Mouse (Mus musculus): ENCODE data around the gene Tmem219. TPM values are rescaled to one million over a fixed set of nuclear protein-coding genes. Genes with fewer than 3 reads are reported as not detected.

The Tmem219 gene
- polyA plus RNA-seq, 1 experiment from 2014 or later: 31.7 TPM

DNA sequence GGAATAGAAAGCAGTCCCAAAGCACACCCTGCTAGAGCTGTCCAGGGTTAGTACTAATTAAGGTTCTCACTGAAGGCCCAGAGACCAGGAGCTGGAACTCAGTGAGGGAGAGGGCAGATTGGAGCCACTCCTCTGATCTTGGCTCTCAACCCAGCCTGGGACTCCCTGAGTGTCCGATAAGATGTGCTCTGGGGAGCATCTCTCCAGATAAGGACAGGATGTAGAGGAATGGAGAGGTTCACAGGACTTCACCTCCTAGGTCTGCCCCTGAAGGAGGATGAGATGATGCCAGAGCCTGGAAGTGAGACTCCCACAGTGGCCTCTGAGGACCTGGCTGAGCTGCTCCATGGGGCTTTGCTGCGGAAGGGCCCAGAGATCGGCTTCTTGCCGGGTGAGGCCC is 29.0 kb upstream of the Tmem219 start:
- Histone ChIP-seq H3K4me1 (replicated peaks; ENCODE audit: control insufficient read depth, insufficient read depth, low read length) (peaks cover 3% of the 10 kb centered on the region; the same call in 1 of the 2 replicates), H3K27ac (ENCODE audit: low read depth) (no peak overlapping the region), H3K9me3 (ENCODE audit: control insufficient read depth, low read length) (no peaks in the 10 kb centered on the region), H3K9ac (ENCODE audit: low read length) (no peak overlapping the region), H3K4me2 (ENCODE audit: low read length) (no peak overlapping the region), H3K27me3 (replicated peaks; ENCODE audit: control insufficient read depth, insufficient read depth, low read length) (peaks cover 23% of the 10 kb centered on the region), H3K36me3 (ENCODE audit: control insufficient read depth, insufficient read depth, low read length) (no peaks in the 10 kb centered on the region), H3K4me3 (ENCODE audit: low read depth, low read length) (no peak overlapping the region)
- DNase-seq (ENCODE audit: low spot score) (no peak), ATAC-seq (replicated peaks; ENCODE audit: low FRiP score, low TSS enrichment, low read depth) (no peak)
- WGBS: 26% methylated on average over 4 of the region's 4 CpGs

DNA sequence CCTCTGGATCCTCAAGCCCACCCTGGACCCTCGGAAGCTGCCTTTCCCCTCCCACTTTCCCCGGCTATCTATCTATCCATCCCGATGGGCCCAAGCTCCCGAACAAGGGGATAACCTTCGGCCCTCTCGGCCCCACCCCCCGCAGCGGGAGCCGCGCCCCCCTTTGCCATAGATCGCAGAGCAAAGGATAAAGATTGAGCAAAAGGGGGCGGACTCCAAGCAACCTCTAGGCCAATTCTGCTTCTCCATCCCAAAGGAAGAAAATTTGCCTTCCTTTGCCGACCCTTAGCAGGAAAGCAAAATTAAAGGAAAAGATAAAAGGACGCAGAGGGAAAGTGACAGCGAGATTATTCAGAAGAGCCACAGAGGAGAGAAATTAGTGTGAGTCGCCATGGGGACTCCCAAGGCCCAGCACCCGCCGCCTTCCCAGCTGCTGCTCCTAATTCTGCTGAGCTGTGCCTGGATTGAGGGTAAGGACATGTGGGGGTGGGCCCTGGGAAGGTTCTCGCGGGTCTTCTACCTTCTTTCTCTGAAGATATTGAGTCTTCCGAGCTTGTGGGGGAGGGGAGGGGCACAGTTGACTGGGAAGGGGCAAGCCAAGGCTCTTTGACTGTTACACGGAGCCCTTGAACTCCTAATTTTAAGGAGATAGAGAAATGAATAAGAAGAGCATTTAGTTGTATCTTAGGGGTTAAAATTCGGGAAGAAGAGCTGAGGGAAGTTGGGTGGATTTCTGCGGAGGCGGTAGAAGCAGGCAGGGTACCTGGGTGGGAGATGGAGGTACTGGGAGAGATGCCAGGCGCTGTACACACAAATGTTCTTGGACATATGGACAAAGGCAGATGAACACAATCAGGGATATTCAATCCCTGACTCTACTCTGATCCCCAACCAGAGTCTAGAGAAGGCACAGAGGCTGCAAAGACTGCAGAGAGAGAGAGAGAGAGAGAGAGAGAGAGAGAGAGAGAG is 28.2 kb upstream of the Tmem219 start:
- Histone ChIP-seq H3K4me2 (ENCODE audit: low read length) (peak overlapping the region; percentile 99; the same call in 1 of the 2 replicates), H3K9ac (ENCODE audit: low read length) (no peak overlapping the region), H3K4me1 (replicated peaks; ENCODE audit: control insufficient read depth, insufficient read depth, low read length) (peaks cover 3% of the 10 kb centered on the region; the same call in 1 of the 2 replicates), H3K27ac (ENCODE audit: low read depth) (no peak overlapping the region), H3K9me3 (ENCODE audit: control insufficient read depth, low read length) (no peaks in the 10 kb centered on the region), H3K27me3 (replicated peaks; ENCODE audit: control insufficient read depth, insufficient read depth, low read length) (peaks cover 23% of the 10 kb centered on the region), H3K36me3 (ENCODE audit: control insufficient read depth, insufficient read depth, low read length) (no peaks in the 10 kb centered on the region), H3K4me3 (ENCODE audit: low read depth, low read length) (no peak overlapping the region)
- ATAC-seq (replicated peaks; ENCODE audit: low FRiP score, low TSS enrichment, low read depth) (no peak), DNase-seq (ENCODE audit: low spot score) (no peak)
- 8% methylated on average over 26 of the region's 26 CpGs for WGBS

DNA sequence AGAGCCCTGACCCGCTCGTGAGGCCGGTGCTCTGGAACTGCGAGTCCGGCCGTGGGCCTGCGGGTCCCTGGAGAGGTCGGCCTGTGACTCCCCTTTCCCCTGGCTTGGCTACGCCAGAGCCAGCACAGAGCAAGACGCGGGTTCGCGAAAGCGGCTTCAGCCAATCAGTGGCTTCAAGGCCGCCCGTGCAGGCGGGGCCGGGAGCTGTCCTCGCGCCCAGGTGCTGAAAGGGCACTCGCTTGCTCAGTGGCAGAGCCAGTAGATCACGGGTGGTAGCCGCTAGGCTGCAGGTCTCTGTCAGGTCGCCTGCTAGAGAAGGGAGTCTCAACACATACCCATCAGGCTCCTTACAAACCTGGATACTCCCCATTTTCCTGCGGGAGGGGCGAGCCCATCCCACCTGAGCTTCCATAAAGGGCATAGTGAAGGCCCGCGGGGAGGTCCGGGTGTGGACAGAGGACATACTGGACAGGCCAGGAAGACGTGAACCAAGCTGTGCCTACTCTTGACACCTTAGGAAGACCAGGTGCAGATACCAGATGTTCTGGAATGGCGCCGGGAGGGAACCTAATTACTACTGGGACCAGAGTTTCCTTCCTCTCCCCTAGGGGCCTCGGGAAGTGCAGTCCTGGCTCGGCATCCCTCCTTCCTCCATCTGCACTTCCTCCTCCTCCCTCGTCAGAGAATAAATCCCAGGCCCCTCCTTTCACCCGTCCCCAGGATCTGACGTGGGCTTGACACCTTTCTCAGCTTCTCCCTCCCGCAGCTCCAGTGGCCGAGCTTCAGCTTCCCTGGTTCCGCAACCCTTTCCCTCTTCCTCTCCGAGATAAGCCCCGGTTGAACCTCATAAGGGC is 27.3 kb upstream of the Tmem219 start, which contains the start of gene Sez6l2:
Gene Sez6l2 (plus strand): TSS at position 771 of the 854 bp plus-strand sequence.
- ATAC-seq (replicated peaks; ENCODE audit: low FRiP score, low TSS enrichment, low read depth): peak; percentile 84
- H3K36me3 ChIP-seq (ENCODE audit: control insufficient read depth, insufficient read depth, low read length): 0 out of 2 replicates have a peak, but pooled peaks cover 3% of the 10 kb centered on the region
- H3K4me3 ChIP-seq (ENCODE audit: low read depth, low read length): peak within 1 kb of the TSS; percentile 40
- no peaks in the 10 kb centered on the region for H3K9me3 ChIP-seq (ENCODE audit: control insufficient read depth, low read length)
- DNase-seq (ENCODE audit: low spot score): peak; percentile 97
- no peak within 1 kb of the TSS for H3K27ac ChIP-seq (ENCODE audit: low read depth)
- H3K4me2 ChIP-seq (ENCODE audit: low read length): peak within 1 kb of the TSS; percentile 99
- WGBS: under 1% methylated on average over 42 of the region's 42 CpGs
- H3K4me1 ChIP-seq (replicated peaks; ENCODE audit: control insufficient read depth, insufficient read depth, low read length): peaks cover 3% of the 10 kb centered on the region; the same call in 1 of the 2 replicates
- no peak within 1 kb of the TSS for H3K9ac ChIP-seq (ENCODE audit: low read length)
- peaks cover 23% of the 10 kb centered on the region for H3K27me3 ChIP-seq (replicated peaks; ENCODE audit: control insufficient read depth, insufficient read depth, low read length)

DNA sequence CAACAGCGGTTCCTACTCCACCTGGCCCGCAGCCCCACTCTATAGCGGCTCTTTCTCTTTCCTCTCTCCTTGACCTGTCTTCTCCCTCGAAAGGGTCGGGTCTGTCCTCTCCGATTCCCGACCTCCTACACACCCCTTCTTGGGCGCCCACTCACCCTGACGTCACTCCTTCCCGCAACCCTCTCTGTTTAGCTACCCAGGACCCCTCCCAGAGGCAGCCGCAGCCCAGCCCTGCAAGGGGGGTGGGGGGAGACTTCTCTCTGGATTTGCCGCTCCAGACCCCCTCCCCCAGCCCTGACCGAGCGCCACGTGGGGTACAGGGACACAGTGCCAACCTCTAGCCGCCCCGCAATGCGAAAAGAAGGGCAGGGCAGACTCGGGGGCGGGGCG is 26.7 kb upstream of the Tmem219 start, which contains the start of gene Asphd1:
Gene Asphd1 (minus strand): TSS at position 180 of the 390 bp plus-strand sequence.
- Histone ChIP-seq H3K27me3 (replicated peaks; ENCODE audit: control insufficient read depth, insufficient read depth, low read length) (peaks cover 23% of the 10 kb centered on the region), H3K9me3 (ENCODE audit: control insufficient read depth, low read length) (no peaks in the 10 kb centered on the region), H3K36me3 (ENCODE audit: control insufficient read depth, insufficient read depth, low read length) (peaks cover 8% of the 10 kb centered on the region; the same call in 1 of the 2 replicates), H3K4me1 (replicated peaks; ENCODE audit: control insufficient read depth, insufficient read depth, low read length) (peaks cover 3% of the 10 kb centered on the region; the same call in 1 of the 2 replicates), H3K4me3 (ENCODE audit: low read depth, low read length) (peak within 1 kb of the TSS; percentile 40), H3K9ac (ENCODE audit: low read length) (no peak within 1 kb of the TSS), H3K27ac (ENCODE audit: low read depth) (no peak within 1 kb of the TSS), H3K4me2 (ENCODE audit: low read length) (peak within 1 kb of the TSS; percentile 99)
- DNase-seq (ENCODE audit: low spot score) (no peak), ATAC-seq (replicated peaks; ENCODE audit: low FRiP score, low TSS enrichment, low read depth) (peak; percentile 62)
- WGBS: under 1% methylated on average over 21 of the region's 21 CpGs

DNA sequence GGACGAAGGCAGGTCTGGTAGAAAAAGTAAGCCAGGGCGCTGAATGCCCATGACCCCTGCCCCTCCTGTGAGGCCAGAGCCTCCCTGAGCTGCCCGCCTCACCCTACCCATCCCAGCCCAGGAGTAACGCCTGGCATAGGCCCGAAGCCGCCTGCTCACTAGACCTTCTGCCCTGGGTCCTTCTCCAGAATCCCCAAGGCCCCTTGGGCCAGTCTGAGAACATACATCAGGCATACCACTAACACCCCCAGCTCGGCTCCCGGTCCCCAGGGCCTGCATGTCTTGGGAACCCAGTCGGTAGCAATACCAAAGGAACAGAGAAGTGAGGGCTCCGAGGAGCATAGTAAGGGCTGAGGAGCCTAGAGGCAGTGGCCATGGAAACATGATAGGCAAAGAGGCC is 25.9 kb upstream of the Tmem219 start:
- H3K27ac ChIP-seq (ENCODE audit: low read depth): no peak overlapping the region
- H3K36me3 ChIP-seq (ENCODE audit: control insufficient read depth, insufficient read depth, low read length): peaks cover 10% of the 10 kb centered on the region; the same call in 1 of the 2 replicates
- H3K9me3 ChIP-seq (ENCODE audit: control insufficient read depth, low read length): no peaks in the 10 kb centered on the region
- H3K4me2 ChIP-seq (ENCODE audit: low read length): no peak overlapping the region; the same call in 1 of the 2 replicates
- DNase-seq (ENCODE audit: low spot score): no peak
- peaks cover 3% of the 10 kb centered on the region; the same call in 1 of the 2 replicates for H3K4me1 ChIP-seq (replicated peaks; ENCODE audit: control insufficient read depth, insufficient read depth, low read length)
- H3K27me3 ChIP-seq (replicated peaks; ENCODE audit: control insufficient read depth, insufficient read depth, low read length): peaks cover 23% of the 10 kb centered on the region
- no peak overlapping the region for H3K4me3 ChIP-seq (ENCODE audit: low read depth, low read length)
- WGBS: 76% methylated on average over 10 of the region's 10 CpGs
- ATAC-seq (replicated peaks; ENCODE audit: low FRiP score, low TSS enrichment, low read depth): no peak
- H3K9ac ChIP-seq (ENCODE audit: low read length): no peak overlapping the region

DNA sequence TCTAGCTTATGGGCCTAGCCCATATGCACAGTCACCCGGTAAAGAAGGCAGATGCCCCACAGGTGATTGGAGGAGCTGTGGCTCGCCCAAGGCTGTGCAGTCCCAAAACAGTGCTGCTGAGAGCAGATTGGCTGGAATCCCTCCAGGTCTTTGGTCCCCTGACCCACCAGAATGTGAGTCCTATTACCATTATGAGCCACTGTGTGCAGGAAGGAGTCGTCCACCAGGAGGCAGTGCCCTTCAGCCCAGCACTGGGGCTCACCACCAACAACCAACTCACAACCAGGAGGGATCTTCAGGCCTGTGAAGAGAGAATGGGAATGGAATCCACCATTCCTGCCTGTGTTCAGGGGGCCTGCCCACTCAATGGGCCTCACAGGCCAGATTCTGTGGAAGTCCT is 23.8 kb upstream of the Tmem219 start:
- H3K36me3 ChIP-seq (ENCODE audit: control insufficient read depth, insufficient read depth, low read length): peaks cover 15% of the 10 kb centered on the region; the same call in 1 of the 2 replicates
- no peaks in the 10 kb centered on the region for H3K9me3 ChIP-seq (ENCODE audit: control insufficient read depth, low read length)
- H3K4me1 ChIP-seq (replicated peaks; ENCODE audit: control insufficient read depth, insufficient read depth, low read length): peaks cover 3% of the 10 kb centered on the region; the same call in 1 of the 2 replicates
- DNase-seq (ENCODE audit: low spot score) (no peak), ATAC-seq (replicated peaks; ENCODE audit: low FRiP score, low TSS enrichment, low read depth) (0 out of 2 replicates have a peak, but pooled peaks have one; percentile 29)
- H3K9ac ChIP-seq (ENCODE audit: low read length): no peak overlapping the region
- H3K27ac ChIP-seq (ENCODE audit: low read depth): no peak overlapping the region
- no peak overlapping the region for H3K4me3 ChIP-seq (ENCODE audit: low read depth, low read length)
- peaks cover 17% of the 10 kb centered on the region for H3K27me3 ChIP-seq (replicated peaks; ENCODE audit: control insufficient read depth, insufficient read depth, low read length)
- H3K4me2 ChIP-seq (ENCODE audit: low read length): no peak overlapping the region
- WGBS: 50% methylated on average over 3 of the region's 3 CpGs

DNA sequence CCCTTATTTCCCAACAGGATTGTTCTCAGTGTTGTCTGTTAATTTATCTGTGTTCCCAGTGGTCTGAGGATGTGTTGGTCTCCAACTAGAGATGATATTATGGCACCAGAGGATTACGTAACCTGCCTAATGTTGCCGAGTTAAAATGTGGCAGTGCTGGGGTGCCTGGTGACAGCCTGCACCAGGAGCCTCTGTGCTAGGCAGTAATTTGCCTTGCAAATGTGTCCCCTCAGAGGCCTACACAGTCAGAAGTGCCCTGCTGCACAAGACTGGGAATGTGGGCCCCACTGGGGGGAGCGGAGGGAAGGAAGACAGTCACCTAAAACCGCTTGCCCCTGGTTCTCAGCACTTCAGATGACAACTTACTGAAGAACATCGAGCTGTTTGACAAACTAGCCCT is 19.1 kb upstream of the Tmem219 start:
- 79% methylated on average over 5 of the region's 5 CpGs for WGBS
- no peak for ATAC-seq (replicated peaks; ENCODE audit: low FRiP score, low TSS enrichment, low read depth)
- peaks cover 29% of the 10 kb centered on the region for H3K36me3 ChIP-seq (ENCODE audit: control insufficient read depth, insufficient read depth, low read length)

DNA sequence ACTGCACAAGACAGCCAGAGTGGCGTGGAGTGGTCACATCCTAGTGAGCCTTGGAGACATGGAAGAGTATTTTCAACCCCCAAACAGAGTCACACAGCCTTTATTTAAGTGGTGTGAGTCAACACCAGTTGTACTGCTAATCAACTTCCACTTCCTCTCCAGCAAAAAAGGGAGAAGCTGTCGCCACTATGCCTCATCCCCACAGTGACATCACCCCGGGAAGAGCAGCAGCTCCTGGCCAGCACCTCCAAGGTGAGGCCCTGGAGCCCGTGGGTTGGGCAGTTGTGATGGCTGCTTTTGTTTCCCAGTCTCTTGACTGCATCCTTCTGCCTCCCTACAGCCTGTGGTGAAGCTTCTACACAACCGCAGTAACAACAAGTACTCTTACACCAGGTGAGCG is 18.5 kb upstream of the Tmem219 start:
- no peaks in the 10 kb centered on the region for H3K4me1 ChIP-seq (replicated peaks; ENCODE audit: control insufficient read depth, insufficient read depth, low read length)
- 47% methylated on average over 6 of the region's 6 CpGs for WGBS
- H3K36me3 ChIP-seq (ENCODE audit: control insufficient read depth, insufficient read depth, low read length): peaks cover 34% of the 10 kb centered on the region
- H3K9ac ChIP-seq (ENCODE audit: low read length): no peak overlapping the region
- no peaks in the 10 kb centered on the region for H3K9me3 ChIP-seq (ENCODE audit: control insufficient read depth, low read length)
- DNase-seq (ENCODE audit: low spot score) (no peak), ATAC-seq (replicated peaks; ENCODE audit: low FRiP score, low TSS enrichment, low read depth) (no peak)
- no peak overlapping the region for H3K4me3 ChIP-seq (ENCODE audit: low read depth, low read length)
- H3K27ac ChIP-seq (ENCODE audit: low read depth): no peak overlapping the region
- no peaks in the 10 kb centered on the region for H3K27me3 ChIP-seq (replicated peaks; ENCODE audit: control insufficient read depth, insufficient read depth, low read length)
- no peak overlapping the region for H3K4me2 ChIP-seq (ENCODE audit: low read length)

More for the DNA sequence above, 19.1 kb upstream of the Tmem219 start:
- no peak for DNase-seq (ENCODE audit: low spot score)
- no peak overlapping the region for H3K4me3 ChIP-seq (ENCODE audit: low read depth, low read length)
- no peak overlapping the region for H3K4me2 ChIP-seq (ENCODE audit: low read length)
- no peak overlapping the region for H3K9ac ChIP-seq (ENCODE audit: low read length)
- H3K9me3 ChIP-seq (ENCODE audit: control insufficient read depth, low read length): no peaks in the 10 kb centered on the region
- no peaks in the 10 kb centered on the region for H3K4me1 ChIP-seq (replicated peaks; ENCODE audit: control insufficient read depth, insufficient read depth, low read length)
- no peak overlapping the region for H3K27ac ChIP-seq (ENCODE audit: low read depth)
- H3K27me3 ChIP-seq (replicated peaks; ENCODE audit: control insufficient read depth, insufficient read depth, low read length): no peaks in the 10 kb centered on the region

All from intestine, embryonic 14.5 days (tissue).